In the genomic region with DNA sequence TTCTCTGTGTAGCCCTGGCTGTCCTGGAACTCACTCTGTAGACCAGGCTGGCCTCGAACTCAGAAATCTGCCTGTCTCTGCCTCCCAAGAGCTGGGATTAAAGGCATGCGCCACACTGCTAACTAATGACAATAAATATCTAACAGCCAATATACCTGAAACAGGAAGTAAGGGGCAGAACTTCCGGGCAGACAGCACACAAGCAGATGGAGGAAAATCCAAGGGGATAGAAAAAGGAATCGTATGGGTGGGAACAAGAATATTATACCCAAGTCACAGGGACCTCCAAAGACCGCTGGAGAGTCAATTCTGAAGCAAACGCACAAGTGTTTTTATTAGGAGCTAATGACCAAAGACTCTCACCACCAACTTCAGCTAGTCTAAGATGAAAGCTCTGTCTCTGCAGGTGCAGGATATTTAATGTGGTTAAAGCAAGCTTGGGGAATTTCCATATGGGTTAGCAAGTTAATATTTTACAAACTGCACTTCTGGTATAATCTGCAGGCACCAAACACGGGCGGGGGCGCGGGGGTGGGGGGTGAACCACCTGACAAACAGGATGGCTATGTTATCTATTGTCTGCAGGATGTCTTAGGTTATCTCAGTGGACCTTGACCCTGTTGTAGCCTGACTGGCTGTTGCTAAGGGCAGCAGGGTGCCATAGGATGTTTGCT, we compare ENCODE assay signal across 15 mouse cellular contexts.
DNase-seq lines count a peak whose midpoint lies in the region; ATAC-seq and TF ChIP-seq lines count a peak whose summit lies in the region.
"Had no signal": no experiment of that assay in that cellular context is flagged by ENCODE, and none has a peak within 500 bp of the region (broad histone marks: within the 10 kb centered on the region; RNA-seq: fewer than 3 reads in every experiment).

No protein-coding gene starts in this region.

- H3K4me2 ChIP-seq in kidney, embryonic 15.5 days = no peak overlapping the region
- H3K4me2 ChIP-seq in liver, embryonic 12.5 days = peak overlapping the region; percentile 9
- H3K4me2 ChIP-seq in stomach, postnatal 0 days (replicated peaks; ENCODE audit: low read depth) = no peak overlapping the region
- H3K4me2 ChIP-seq in midbrain, embryonic 13.5 days (replicated peaks) = no peak overlapping the region
- H3K4me2 ChIP-seq: heart, embryonic 15.5 days; limb, embryonic 13.5 days had no signal

- no peaks in the 10 kb centered on the region for H3K36me3 ChIP-seq in kidney, embryonic 15.5 days
- H3K36me3 ChIP-seq in liver, embryonic 12.5 days = no peaks in the 10 kb centered on the region
- no peaks in the 10 kb centered on the region for H3K36me3 ChIP-seq in stomach, postnatal 0 days (ENCODE audit: control insufficient read depth, insufficient read depth, low read length)
- no peaks in the 10 kb centered on the region for H3K36me3 ChIP-seq in midbrain, embryonic 13.5 days
- H3K36me3 ChIP-seq: heart, embryonic 15.5 days; limb, embryonic 13.5 days had no signal

- no peak for TF ChIP-seq EP300 in stomach, postnatal 0 days (optimal IDR thresholded peaks at IDR 0.05)

- no peak overlapping the region for H3K4me3 ChIP-seq in kidney, embryonic 15.5 days (replicated peaks)
- no peak overlapping the region for H3K4me3 ChIP-seq in liver, embryonic 12.5 days
- H3K4me3 ChIP-seq in stomach, postnatal 0 days (ENCODE audit: low read depth, low read length) = no peak overlapping the region
- no peak overlapping the region for H3K4me3 ChIP-seq in midbrain, embryonic 13.5 days (replicated peaks)
- H3K4me3 ChIP-seq: heart, embryonic 15.5 days; limb, embryonic 13.5 days had no signal

- H3K4me1 ChIP-seq in kidney, embryonic 15.5 days = no peaks in the 10 kb centered on the region
- H3K4me1 ChIP-seq in liver, embryonic 12.5 days = peaks cover 13% of the 10 kb centered on the region
- no peaks in the 10 kb centered on the region for H3K4me1 ChIP-seq in stomach, postnatal 0 days (replicated peaks; ENCODE audit: control insufficient read depth, insufficient read depth)
- no peaks in the 10 kb centered on the region for H3K4me1 ChIP-seq in midbrain, embryonic 13.5 days (replicated peaks)
- H3K4me1 ChIP-seq: heart, embryonic 15.5 days; limb, embryonic 13.5 days had no signal

- 78% methylated on average over 10 of the region's 10 CpGs for WGBS in kidney, embryonic 15.5 days
- 39% methylated on average over 10 of the region's 10 CpGs for WGBS in liver, embryonic 12.5 days (ENCODE audit: insufficient replicate concordance)
- WGBS in stomach, postnatal 0 days = 74% methylated on average over 10 of the region's 10 CpGs
- 90% methylated on average over 10 of the region's 10 CpGs for WGBS in midbrain, embryonic 13.5 days

- no peaks in the 10 kb centered on the region for H3K9me3 ChIP-seq in kidney, embryonic 15.5 days (replicated peaks)
- H3K9me3 ChIP-seq in liver, embryonic 12.5 days (replicated peaks) = no peaks in the 10 kb centered on the region
- H3K9me3 ChIP-seq in stomach, postnatal 0 days (ENCODE audit: control insufficient read depth, low read length) = no peaks in the 10 kb centered on the region
- H3K9me3 ChIP-seq in midbrain, embryonic 13.5 days = no peaks in the 10 kb centered on the region
- H3K9me3 ChIP-seq: heart, embryonic 15.5 days; limb, embryonic 13.5 days had no signal

- no peak for TF ChIP-seq CTCF in stomach, postnatal 0 days (IDR thresholded peaks at IDR 0.05; ENCODE audit: low read depth)

- peak; percentile 60; the same call in 1 of the 2 replicates for ATAC-seq in kidney, embryonic 15.5 days (replicated peaks; ENCODE audit: low FRiP score)
- peak; percentile 93 for ATAC-seq in common myeloid progenitor, adult 5-6 weeks (replicated peaks; ENCODE audit: low read depth, poor library complexity, severe bottlenecking)
- peak; percentile 97 for ATAC-seq in liver, embryonic 12.5 days
- ATAC-seq in stomach, postnatal 0 days (ENCODE audit: low FRiP score, low TSS enrichment) = no peak
- no peak for ATAC-seq in midbrain, embryonic 13.5 days
- ATAC-seq: hindbrain, postnatal 0 days had no signal

- no peaks in the 10 kb centered on the region for H3K27me3 ChIP-seq in kidney, embryonic 15.5 days
- no peaks in the 10 kb centered on the region for H3K27me3 ChIP-seq in liver, embryonic 12.5 days (replicated peaks)
- H3K27me3 ChIP-seq in stomach, postnatal 0 days (ENCODE audit: control insufficient read depth, insufficient read depth, low read length) = no peaks in the 10 kb centered on the region
- H3K27me3 ChIP-seq in midbrain, embryonic 13.5 days = no peaks in the 10 kb centered on the region
- H3K27me3 ChIP-seq: heart, embryonic 15.5 days; limb, embryonic 13.5 days had no signal

- no peak for DNase-seq in kidney, adult 8-10 months
- peak; percentile 32 for DNase-seq in stomach, postnatal 0 days (ENCODE audit: low spot score)
- no peak for DNase-seq in left cerebral cortex, adult 9 months (ENCODE audit: low spot score in 2 of 2)
- no peak for DNase-seq in right cerebral cortex, postnatal 36 days (ENCODE audit: low spot score in 2 of 2)
- DNase-seq: adrenal gland, postnatal 36 days; cerebellum, adult 2 months; right cerebral cortex, adult 18-20 months had no signal

- H3K9ac ChIP-seq in kidney, embryonic 15.5 days = no peak overlapping the region
- H3K9ac ChIP-seq in liver, embryonic 12.5 days = no peak overlapping the region
- no peak overlapping the region for H3K9ac ChIP-seq in stomach, postnatal 0 days (ENCODE audit: low read length)
- H3K9ac ChIP-seq in midbrain, embryonic 13.5 days (replicated peaks) = no peak overlapping the region
- H3K9ac ChIP-seq: heart, embryonic 15.5 days; limb, embryonic 13.5 days had no signal

- no peak overlapping the region for H3K27ac ChIP-seq in kidney, embryonic 15.5 days
- H3K27ac ChIP-seq in liver, embryonic 12.5 days = peak overlapping the region; percentile 79
- no peak overlapping the region for H3K27ac ChIP-seq in stomach, postnatal 0 days (replicated peaks)
- no peak overlapping the region for H3K27ac ChIP-seq in midbrain, embryonic 13.5 days
- H3K27ac ChIP-seq: heart, embryonic 15.5 days; hindbrain, postnatal 0 days; limb, embryonic 13.5 days; macrophage had no signal

Comparison
In these comparisons a context has a peak if more than half of its experiments do, and no peak if none do; other contexts are left out.
1. ATAC-seq: peak in kidney, embryonic 15.5 days (single experiment), common myeloid progenitor, adult 5-6 weeks (single experiment) and liver, embryonic 12.5 days (single experiment); none in stomach, postnatal 0 days (single experiment) and midbrain, embryonic 13.5 days (single experiment).